Mouse (Mus musculus) erythroblast, embryonic 14.5 days (primary cell): ENCODE measurements around the gene Zbtb46.

ENCODE experiments used
- GATA1 ChIP-seq: IDR thresholded peaks from 2 replicates; pipeline ENCODE4 v1.6.1; 2012; ENCODE audit warnings: low read length, inconsistent platforms, mixed read lengths
- TAL1 ChIP-seq: IDR thresholded peaks from 3 replicates; pipeline ENCODE4 v1.6.1; 2012; ENCODE audit warnings: low read length, inconsistent platforms, mixed read lengths

GRCm38 (mm10) chr2:181452181-181452580 is 7.0 kb downstream of the Zbtb46 start:
- no peak for TF ChIP-seq TAL1
- TF ChIP-seq GATA1 = no peak
